Comparison of ENCODE assay signal across 24 mouse cellular contexts in the genomic region with DNA sequence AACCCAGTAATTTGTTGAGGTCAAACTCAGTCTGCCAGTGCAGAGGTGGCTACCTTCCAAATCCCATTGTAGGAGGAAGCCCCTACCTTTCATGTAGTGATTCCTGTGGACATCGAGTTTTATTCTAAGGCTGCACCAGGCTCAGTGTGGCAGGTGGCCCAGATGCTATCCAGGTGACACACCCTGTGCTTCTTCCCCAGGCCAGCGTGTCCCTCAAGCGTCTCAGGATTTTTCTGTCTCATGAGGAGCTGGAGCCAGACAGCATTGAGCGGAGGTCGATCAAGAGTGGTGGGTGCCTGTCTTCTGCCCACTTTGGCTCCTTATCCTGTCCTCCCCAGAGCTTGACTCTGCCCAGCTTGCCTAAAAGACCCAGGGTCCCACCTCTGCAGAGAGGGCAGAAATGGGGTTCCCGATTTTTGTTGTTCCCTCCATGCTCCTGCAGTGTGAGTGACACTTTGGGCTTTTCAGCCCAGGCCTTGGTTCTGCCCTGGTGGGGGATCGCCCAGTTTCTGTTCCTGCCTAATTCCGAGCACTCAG.
"Had no signal": no experiment of that assay in that cellular context is flagged by ENCODE, and none has a peak within 500 bp of the region (broad histone marks: within the 10 kb centered on the region; RNA-seq: fewer than 3 reads in every experiment).

No protein-coding gene starts in this region.

- H3K27ac ChIP-seq: gastrocnemius, adult 2 months; heart, adult 2 months; heart, embryonic 13.5 days; heart, embryonic 15.5 days; hindbrain, embryonic 10.5 days; hindbrain, embryonic 12.5 days; hindbrain, embryonic 14.5 days; layer of hippocampus, adult 2 months; left cerebral cortex, adult 2 months; limb, embryonic 10.5 days; limb, embryonic 12.5 days had no signal

- DNase-seq: gastrocnemius, adult 2 months; gastrocnemius, postnatal 10 days; gastrocnemius, postnatal 25 days; heart, postnatal 14 days; heart, postnatal 4 days; kidney, adult 18-20 months; kidney, adult 8-10 months; kidney, postnatal 10 days; kidney, postnatal 4 days; liver had no signal

- H3K27me3 ChIP-seq: heart, embryonic 13.5 days; heart, embryonic 15.5 days; hindbrain, embryonic 12.5 days; limb, embryonic 12.5 days had no signal

- ATAC-seq: hindbrain, embryonic 16.5 days; inflammation-experienced regulatory T-cells, adult 6 months; intestine, embryonic 16.5 days had no signal

- H3K4me1 ChIP-seq: heart, embryonic 13.5 days; heart, embryonic 15.5 days; hindbrain, embryonic 10.5 days; hindbrain, embryonic 12.5 days; limb, embryonic 10.5 days; limb, embryonic 12.5 days had no signal

- H3K4me2 ChIP-seq: heart, embryonic 13.5 days; heart, embryonic 15.5 days; hindbrain, embryonic 12.5 days; hindbrain, embryonic 14.5 days; limb, embryonic 12.5 days; liver, embryonic 11.5 days had no signal

- H3K9ac ChIP-seq: heart, embryonic 13.5 days; heart, embryonic 15.5 days; hindbrain, embryonic 12.5 days; hindbrain, embryonic 14.5 days; limb, embryonic 12.5 days had no signal

- H3K4me3 ChIP-seq: gastrocnemius, adult 2 months; heart, adult 2 months; heart, embryonic 13.5 days; heart, embryonic 15.5 days; hindbrain, embryonic 10.5 days; hindbrain, embryonic 12.5 days; layer of hippocampus, adult 2 months; left cerebral cortex, adult 2 months; limb, embryonic 10.5 days; limb, embryonic 12.5 days had no signal

- H3K9me3 ChIP-seq: heart, embryonic 13.5 days; heart, embryonic 15.5 days; hindbrain, embryonic 10.5 days; hindbrain, embryonic 12.5 days; limb, embryonic 10.5 days; limb, embryonic 12.5 days had no signal

- H3K36me3 ChIP-seq: heart, embryonic 13.5 days; heart, embryonic 15.5 days had no signal
